Mouse (Mus musculus): ENCODE results near the gene Uck1.

GRCm38 (mm10) chr2:32236760-32237487 is 23.0 kb downstream of the Uck1 start:
- TF ChIP-seq USF1 (IDR thresholded peaks at IDR 0.05; ENCODE audit: low read depth) (no peak), POLR2A (IDR thresholded peaks at IDR 0.05; ENCODE audit: insufficient read length, low read depth) (no peak), MYOG (IDR thresholded peaks at IDR 0.05; ENCODE audit: control insufficient read depth in 1 of 3, insufficient read depth in 1 of 3, insufficient read length in 2 of 3, low read depth in 2 of 3) (no peak)

Measured in myocyte (in vitro differentiated cells).